Mouse (Mus musculus): Measurements from ENCODE around the gene Ifnb1.
"Not testable (repeated sequence)": the region's sequence is repeated elsewhere in the genome, so short reads cannot be mapped to it uniquely, and the experiment has no call there.

Ifnb1 gene

GRCm38 (mm10) chr4:88522674-88523073 is at the start of gene Ifnb1:
Gene Ifnb1, minus strand, starts transcription at chr4:88522774.
- ATAC-seq (ENCODE audit: insufficient number of reproducible peaks, low FRiP score, low TSS enrichment): no peak

DNA sequence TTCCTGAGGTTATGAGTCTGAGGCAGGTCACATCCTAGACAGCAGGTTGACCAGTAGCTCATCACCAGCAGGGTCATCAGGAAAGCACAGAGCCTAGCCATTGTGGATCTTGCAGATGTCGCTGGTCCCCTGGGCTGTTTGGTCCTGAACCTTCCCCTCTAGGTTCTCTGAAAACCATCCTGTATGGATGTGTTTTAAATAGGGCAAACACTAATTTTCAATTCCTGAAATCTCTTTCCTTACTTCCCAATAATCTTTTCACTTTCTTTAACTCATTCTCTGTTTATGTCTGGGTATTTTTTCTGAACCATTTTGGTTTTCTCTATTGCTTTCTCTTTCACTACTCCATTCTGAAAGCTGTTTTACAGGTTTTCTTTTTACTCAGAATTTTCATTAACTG is 49.1 kb upstream of the Ifnb1 start, which contains the start of gene Ifna14:
Ifna14 (minus strand) TSS at position 101 of the 400 bp plus-strand sequence.
- no peak for ATAC-seq (ENCODE audit: insufficient number of reproducible peaks, low FRiP score, low TSS enrichment)

DNA sequence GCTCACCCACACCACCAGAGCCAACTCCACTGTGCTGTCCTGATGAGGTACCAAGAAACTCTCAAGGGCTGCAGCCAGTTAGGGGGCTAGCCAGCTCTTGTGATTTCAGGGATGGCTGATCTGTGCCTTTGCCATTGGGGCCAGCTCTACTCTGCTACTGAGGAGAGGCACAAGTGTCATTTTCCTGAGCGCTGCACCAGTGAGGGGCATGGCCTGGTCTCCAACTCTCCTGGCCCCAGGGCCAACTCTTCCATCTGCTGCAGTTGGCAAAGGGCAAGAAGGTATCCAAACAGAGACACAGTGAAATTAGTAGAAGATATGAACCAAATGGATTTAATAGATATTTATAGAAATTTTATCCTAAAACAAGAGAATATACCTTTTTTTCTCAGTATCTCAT is 39.2 kb upstream of the Ifnb1 start:
- peak; percentile 100 for ATAC-seq (ENCODE audit: insufficient number of reproducible peaks, low FRiP score, low TSS enrichment)

- ATAC-seq (ENCODE audit: insufficient number of reproducible peaks, low FRiP score, low TSS enrichment): not testable (repeated sequence)
Observed at GRCm38 (mm10) chr4:88558145-88558544, 35.6 kb upstream of the Ifnb1 start, which contains the start of gene Ifna15. Gene Ifna15, minus strand, starts transcription at chr4:88558245.

- ATAC-seq (ENCODE audit: insufficient number of reproducible peaks, low FRiP score, low TSS enrichment): peak; percentile 83
Observed at GRCm38 (mm10) chr4:88550161-88550945, 27.8 kb upstream of the Ifnb1 start.

DNA sequence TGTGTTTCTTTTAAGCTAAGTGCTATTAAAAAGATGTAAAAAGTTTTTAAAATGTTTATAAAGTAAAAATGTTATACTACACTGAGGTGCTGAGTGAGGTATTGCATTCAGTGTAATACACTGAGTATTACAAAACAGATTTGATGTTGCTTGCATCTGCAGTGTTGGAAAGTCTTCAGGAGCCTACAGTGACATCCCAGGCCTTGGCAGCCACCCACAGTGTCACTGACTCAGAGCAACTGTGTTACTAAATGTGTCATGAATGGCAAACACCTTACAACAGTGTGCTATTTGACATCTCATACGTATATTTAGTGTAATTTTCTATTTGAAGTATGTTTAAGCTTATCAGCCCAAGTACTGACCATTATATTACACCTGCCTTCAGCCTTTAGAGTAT is 25.4 kb upstream of the Ifnb1 start:
- ATAC-seq (ENCODE audit: insufficient number of reproducible peaks, low FRiP score, low TSS enrichment): no peak

DNA sequence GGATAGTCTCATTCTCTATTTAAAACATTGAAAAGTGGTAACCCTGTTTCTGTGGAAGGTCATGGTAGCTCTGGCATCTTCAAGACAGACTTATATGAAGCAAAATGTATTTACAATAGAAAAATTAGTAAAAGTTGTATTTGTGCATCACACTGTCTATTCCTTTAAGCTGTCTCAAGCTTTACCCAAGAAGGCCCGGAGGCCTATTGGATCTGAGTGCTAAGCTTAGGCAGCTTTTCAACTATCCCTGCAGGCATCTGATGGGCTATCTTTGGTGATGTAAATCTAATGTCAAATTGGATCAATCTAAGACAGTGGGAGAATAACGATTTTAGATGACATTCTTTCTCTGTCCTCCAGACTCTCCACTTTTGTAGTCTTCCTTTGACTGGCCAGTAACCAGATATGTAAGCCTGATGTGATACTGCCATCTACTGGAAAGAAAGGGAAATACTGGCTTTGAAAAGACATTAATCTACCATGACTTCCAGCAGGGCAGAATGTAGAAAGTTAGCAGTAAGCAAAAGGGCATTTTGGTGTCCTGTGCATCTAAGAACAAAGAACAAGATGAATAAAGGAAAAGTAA is 21.2 kb upstream of the Ifnb1 start:
- peak; percentile 78 for ATAC-seq (ENCODE audit: insufficient number of reproducible peaks, low FRiP score, low TSS enrichment)

- ATAC-seq (ENCODE audit: insufficient number of reproducible peaks, low FRiP score, low TSS enrichment): no peak
Observed at GRCm38 (mm10) chr4:88537328-88537727, 14.8 kb upstream of the Ifnb1 start.

GRCm38 (mm10) chr4:88536640-88537039 is 14.1 kb upstream of the Ifnb1 start:
- no peak for ATAC-seq (ENCODE audit: insufficient number of reproducible peaks, low FRiP score, low TSS enrichment)

GRCm38 (mm10) chr4:88535742-88536141 is 13.2 kb upstream of the Ifnb1 start:
- no peak for ATAC-seq (ENCODE audit: insufficient number of reproducible peaks, low FRiP score, low TSS enrichment)

GRCm38 (mm10) chr4:88534903-88535302 is 12.3 kb upstream of the Ifnb1 start:
- no peak for ATAC-seq (ENCODE audit: insufficient number of reproducible peaks, low FRiP score, low TSS enrichment)

DNA sequence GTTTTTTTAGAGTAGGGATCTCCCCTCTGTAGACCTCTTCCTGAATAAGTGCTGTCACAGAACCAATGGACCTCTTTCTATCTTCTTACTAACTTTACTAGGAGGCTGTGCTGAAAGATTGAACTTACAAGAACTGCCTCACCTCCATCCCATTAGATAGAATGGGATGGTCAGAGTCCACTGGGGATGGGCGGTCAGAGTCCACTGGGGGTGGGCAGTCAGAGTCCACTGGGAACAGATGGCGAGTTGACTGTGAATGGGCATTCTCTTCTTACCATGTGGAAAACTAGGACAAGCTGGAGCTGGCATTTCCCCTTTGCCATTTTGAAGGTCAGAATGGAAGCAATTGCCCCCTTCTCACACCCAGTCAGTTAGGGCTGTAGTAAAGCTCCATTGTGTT is 10.9 kb upstream of the Ifnb1 start:
- no peak for ATAC-seq (ENCODE audit: insufficient number of reproducible peaks, low FRiP score, low TSS enrichment)

GRCm38 (mm10) chr4:88530892-88531291 is 8.3 kb upstream of the Ifnb1 start:
- ATAC-seq (ENCODE audit: insufficient number of reproducible peaks, low FRiP score, low TSS enrichment): no peak

GRCm38 (mm10) chr4:88530271-88530670 is 7.7 kb upstream of the Ifnb1 start:
- ATAC-seq (ENCODE audit: insufficient number of reproducible peaks, low FRiP score, low TSS enrichment): no peak

- ATAC-seq (ENCODE audit: insufficient number of reproducible peaks, low FRiP score, low TSS enrichment): no peak
Observed at GRCm38 (mm10) chr4:88526379-88527049, 3.9 kb upstream of the Ifnb1 start.

- ATAC-seq (ENCODE audit: insufficient number of reproducible peaks, low FRiP score, low TSS enrichment): no peak
Observed at GRCm38 (mm10) chr4:88525393-88525792, 2.8 kb upstream of the Ifnb1 start.

DNA sequence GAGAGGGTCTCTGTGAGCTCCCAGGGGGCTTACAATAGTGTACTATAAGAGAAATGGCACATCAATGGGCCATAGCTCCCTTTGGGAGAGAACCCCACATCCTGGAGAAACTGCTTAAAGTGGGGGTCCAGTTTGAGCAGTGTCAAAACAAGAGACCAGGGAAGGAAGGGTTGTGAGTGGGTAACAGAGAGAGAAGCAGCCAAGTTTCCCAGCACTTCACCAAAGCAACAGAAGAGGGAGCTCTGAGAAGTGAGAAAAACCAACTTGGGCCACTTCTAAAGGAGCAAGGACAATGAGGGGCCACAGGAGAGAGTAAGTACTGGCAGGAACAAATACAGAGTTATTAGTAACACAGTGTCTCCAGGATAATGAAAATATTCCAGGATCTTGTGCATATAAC is 667 bp upstream of the Ifnb1 start:
- no peak; the same call in 1 of the 2 replicates for ATAC-seq (ENCODE audit: insufficient number of reproducible peaks, low FRiP score, low TSS enrichment)

- no peak for ATAC-seq (ENCODE audit: insufficient number of reproducible peaks, low FRiP score, low TSS enrichment)
Observed at GRCm38 (mm10) chr4:88517957-88518356, 4.6 kb downstream of the Ifnb1 start.

- ATAC-seq (ENCODE audit: insufficient number of reproducible peaks, low FRiP score, low TSS enrichment): no peak
Observed at GRCm38 (mm10) chr4:88515711-88516211, 6.8 kb downstream of the Ifnb1 start.

- ATAC-seq (ENCODE audit: insufficient number of reproducible peaks, low FRiP score, low TSS enrichment): no peak
Observed at GRCm38 (mm10) chr4:88515250-88515649, 7.3 kb downstream of the Ifnb1 start.

DNA sequence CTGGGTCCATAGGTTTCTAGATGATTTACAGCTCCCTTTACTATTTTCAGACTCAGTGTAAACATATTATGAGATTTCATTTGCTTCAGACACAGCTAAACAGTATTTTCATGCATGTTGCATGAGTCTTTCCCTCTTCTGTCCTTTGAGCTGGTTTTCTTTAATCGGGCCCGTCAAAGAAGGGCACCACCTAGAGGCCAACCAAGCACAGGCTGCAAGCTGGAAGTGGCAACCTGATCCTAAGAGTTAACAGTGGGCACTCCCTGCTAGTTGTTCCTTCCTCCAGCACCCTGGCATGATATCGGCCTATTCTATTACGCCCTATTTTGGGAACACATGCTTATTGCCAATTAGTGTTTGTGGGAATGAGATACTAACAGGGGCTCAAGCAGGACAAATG is 8.2 kb downstream of the Ifnb1 start:
- 0 out of 2 replicates have a peak, but pooled peaks have one; percentile 20 for ATAC-seq (ENCODE audit: insufficient number of reproducible peaks, low FRiP score, low TSS enrichment)
